Mouse (Mus musculus) layer of hippocampus, postnatal 14 days (tissue): ENCODE measurements at regions not wholly inside any gene's neighbourhood (a gene's known extent, or its start where the extent isn't known, plus 50 kb on each side); places are given as distances from the start of the nearest gene placed in this dataset.

Experiments
- DNase-seq, 2 experiments: peaks; one replicate each; pipeline ENCODE4 v3.0.0; 2021 to 2022; ENCODE audit warnings: low spot score in 2 of 2, mixed read lengths in 1 of 2

DNA sequence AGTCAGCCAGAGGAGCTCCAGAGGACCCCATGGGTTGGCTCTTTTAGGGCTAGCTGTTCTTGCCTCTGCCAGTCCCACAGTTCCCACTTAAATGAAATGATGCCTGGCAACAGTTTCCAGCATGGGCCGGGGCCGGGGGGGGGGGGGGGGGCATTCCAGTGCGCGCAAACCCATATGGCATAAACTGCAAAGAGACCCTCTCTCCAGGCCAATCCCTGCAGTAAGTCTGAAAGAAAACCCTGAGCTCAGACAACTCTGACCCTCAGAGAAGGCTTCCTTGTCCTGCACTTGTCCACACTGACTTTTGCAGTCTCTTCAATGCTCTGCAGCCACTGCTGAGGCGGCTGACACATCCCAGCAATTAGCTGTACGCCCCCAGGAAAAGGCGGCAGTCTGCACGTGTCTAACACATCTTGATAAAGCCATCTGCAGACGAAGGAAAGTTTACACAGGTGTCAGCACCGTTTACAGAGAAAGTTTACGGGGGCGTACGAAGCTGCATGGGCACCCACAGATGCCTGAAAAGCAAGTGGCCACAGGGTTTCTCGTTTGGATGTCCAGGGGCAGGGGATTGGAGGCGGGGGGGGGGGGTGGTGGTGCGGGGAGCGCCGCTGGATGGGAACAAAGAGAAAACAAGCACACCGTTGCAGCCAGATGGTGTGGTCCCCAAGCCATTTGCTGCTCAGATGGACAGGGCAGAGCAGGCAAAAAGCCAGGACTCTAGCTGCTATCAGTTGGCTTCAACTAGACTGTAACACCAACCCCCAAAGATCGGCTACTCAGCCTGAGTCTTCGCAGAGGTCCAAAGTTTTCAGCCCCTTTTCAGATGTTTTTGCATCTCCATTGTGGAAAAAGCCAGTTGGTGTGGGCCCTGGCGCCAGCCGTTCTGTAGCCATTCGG, 244.0 kb upstream of the Hs6st1 start:
- DNase-seq: no peak

DNA sequence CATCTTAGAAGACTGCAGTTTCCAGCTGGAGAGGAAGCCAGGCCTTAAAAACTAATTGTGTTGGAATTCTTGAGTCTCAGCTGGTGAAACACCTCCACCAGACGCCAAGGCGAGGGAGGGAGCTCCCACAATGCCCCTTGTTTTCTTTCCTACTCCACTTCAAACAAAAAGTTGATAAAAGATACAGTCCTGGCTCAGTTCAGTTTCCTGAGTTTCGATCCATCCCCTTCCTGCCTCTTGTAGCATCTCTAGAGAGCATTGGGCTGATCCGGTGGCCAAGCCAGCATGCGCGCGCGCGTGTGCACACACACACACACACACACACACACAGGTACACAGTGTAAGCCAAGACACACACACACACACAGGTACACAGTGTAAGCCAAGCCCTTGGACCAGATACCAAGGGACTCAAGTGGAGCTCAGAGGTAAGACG, 242.7 kb upstream of the Hs6st1 start:
- no peak for DNase-seq

DNA sequence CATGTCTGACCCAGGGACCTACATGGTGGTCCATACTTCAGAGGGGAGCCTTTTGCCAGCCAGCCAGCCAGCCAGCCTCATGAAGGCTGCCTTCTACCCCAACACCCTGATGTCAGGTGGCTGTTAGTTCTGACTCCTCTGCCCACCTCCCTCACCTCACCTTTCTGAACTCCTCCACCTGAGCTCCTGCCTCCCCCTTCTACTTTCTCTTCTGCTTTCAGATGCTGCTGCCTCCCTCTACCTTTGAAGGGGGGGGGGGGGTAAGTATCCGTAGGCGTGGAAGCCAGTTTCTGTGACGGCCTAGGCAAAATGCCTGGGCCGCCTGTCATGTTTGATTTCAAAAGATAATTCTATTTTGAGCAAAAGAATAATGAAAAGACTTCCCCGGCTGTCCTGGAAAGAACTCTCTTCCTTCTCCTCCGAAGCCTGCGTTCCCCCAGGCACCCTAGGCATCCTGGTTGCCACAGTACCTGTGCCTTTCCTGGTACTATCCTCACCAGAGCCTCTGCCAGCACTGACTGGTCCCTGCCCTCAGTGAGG, 241.6 kb upstream of the Hs6st1 start:
- DNase-seq: no peak

DNA sequence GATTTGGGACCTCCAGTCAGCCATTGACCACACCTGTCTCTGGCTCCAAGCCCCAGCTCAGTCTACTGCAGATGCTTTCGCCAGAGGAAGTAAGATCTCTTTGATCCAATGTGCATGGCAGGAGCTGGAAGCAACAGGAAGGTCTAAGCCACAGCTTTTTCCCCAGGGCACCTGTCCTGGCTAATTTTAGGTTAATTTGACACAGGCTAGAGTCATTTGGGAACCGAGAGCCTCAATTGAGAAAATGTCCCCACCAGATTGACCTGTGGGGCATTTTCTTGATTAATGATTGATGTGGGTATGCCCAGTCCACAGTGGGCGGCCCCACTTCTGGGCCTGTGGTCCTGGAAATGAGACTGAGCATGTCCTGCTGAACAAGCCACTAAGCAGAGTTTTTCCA, 240.7 kb upstream of the Hs6st1 start:
- DNase-seq: no peak

DNA sequence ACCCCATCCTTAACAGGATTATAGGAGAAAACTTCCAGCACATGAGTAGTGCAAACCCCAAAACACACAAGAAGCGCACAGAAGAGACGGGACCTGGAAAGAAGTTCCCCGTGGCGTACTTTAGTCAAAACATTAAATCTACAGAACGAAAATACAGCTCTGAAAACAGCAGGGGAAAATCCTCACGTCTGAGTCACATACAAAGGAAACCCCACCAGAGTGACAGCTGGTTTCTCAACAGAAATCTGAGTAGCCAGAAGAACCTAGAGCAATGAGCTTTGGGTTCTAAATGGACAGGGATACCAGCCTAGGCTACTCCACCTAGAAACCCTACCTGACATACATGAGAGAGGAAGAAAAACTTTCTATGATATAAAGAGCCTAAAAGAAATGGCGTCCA, 234.0 kb upstream of the Hs6st1 start:
- DNase-seq: no peak

DNA sequence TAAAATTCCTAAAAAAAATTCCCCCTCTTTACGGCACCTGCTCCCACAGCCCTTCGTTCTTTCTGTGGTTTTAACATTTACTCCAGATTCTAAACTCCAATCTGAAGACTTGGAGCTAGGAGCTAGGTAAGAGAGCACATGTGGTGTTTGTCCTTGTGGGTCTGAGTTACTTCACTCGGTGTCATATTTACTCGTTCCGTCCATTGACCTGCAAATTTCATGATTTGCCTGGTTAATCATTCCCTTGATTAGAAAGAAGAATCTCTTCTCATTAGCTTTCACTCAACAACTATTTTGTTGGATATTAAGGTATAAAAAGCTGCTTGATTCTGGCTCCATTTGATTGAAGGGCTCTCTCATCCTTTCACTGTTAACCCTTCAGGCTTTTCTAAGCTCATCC, 231.6 kb upstream of the Hs6st1 start:
- DNase-seq: no peak

DNA sequence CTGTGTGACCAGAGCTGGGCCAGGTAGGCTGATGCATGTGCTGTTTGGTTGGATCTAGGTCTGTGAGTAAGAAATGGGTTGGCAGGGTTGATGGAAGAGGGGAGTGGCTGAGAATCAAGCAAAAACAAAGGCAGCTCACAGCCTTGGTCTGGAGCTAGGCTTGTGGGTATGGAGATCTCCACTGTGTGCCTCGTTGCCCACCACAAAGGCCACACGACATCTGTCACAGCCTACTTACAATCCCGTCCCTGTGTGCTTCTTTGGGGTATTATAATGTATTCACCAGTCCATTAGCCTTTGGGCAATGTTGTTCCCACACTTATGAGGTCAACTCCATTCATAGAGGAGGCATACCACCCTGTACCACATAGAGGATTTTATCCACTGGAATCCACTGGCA, 229.6 kb upstream of the Hs6st1 start:
- no peak for DNase-seq

DNA sequence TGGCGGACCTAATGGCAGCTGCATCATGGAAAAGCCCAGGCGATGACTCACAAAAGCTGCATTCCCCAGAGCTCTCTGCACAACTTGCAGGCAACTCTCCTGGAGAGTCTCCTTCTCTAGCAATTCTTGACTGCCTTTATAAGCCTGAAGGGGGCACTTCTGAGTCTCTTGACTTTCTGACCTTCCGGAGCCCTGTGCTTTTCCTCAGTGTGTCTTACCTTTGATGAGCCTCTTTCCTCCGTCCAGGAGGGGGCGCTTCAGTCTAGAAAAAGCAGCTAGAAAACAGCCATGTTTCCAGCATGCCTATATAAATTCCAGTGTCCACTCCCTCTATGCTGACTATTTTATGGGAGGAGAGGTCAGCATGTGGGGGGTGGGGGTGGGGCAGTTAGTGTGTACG, 228.8 kb upstream of the Hs6st1 start:
- DNase-seq: no peak

DNA sequence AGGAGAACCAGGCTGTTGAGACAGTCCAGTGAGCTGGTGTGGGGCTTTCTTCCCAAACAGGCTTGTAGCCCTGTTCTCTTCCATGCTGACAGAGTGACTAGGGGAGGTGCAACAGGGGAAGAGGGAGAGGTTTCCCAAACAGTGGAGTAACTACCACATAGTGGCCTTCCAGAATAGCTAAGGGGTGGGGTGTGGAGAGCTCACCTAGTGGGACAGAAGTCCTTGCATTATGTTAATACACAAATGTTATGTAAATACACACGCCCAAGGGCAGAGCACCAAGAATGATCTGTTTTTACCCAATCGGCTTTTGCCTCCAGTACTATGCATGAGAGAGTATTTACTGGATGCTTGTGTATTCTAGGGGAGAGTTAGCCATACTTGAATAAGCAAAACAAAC, 226.6 kb upstream of the Hs6st1 start:
- DNase-seq: no peak

DNA sequence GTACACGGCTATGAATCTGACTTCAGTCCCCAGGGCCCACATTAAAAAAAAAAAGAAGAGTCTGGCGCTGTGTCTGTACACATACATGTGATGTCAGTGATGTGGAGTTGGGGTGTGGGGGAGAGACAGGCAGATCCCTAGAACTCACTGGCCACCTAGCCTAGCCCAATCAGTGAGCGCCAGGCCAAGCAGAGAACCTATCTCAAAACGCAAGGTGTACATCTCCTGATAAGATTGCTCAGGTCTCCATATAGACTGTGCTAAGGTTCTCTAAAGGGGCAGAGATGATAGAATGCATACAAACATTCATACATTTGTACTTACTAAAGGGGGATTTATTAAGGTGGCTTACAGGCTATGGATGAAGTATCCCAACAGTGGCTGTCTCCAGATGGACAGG, 225.5 kb upstream of the Hs6st1 start:
- DNase-seq: no peak

DNA sequence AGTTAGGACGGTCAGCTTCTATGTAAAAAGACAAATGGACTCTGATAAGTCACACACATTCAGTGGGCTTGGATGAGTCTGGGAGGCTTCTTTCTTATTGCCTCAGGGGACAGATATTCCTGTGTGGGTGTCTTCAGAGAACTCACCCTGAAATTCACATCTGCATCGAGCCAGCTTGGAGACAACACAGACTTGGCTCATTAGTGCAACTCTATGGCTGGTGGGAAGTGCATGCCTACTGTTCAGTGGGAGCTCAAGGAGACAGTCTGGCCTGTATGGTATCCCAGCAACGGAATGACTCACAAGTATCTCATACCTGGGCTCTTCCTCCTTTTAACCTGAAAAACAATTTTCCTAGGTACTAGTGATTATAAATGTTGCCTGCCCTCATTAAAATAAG, 224.6 kb upstream of the Hs6st1 start:
- DNase-seq: no peak

DNA sequence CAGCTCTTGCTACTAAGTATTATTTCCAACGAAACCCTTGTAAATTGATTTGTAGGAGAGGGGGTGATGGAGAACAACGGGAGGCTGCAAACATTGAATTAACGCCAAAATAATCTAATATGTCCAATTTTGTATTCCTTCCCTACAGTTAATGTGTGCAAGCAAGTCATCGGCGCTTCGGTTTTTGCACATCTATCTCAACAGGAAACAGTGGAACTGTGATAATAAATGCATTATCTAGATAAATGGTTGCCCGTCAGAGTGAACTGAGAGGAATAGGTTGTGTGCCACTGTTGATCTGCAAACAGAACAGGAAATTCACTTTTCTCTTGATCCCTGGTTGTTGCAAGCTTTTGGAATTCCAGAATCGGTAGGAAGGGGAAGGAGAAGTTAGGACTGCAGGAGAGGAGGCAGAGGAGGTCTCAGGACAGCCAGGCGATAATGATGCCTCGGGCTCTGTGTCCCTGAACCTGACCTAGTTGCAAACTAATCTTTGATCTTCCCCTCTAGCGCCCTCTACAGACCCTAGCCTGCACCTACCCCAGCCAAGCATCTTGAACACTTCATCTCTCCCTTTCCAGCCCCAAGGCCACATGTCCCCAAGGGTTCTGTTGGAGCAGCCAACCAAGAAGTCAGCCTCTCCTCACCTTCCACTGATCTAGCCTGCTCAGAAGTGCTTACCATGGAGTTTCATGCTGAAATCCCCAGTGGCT, 221.8 kb upstream of the Hs6st1 start:
- DNase-seq: no peak

DNA sequence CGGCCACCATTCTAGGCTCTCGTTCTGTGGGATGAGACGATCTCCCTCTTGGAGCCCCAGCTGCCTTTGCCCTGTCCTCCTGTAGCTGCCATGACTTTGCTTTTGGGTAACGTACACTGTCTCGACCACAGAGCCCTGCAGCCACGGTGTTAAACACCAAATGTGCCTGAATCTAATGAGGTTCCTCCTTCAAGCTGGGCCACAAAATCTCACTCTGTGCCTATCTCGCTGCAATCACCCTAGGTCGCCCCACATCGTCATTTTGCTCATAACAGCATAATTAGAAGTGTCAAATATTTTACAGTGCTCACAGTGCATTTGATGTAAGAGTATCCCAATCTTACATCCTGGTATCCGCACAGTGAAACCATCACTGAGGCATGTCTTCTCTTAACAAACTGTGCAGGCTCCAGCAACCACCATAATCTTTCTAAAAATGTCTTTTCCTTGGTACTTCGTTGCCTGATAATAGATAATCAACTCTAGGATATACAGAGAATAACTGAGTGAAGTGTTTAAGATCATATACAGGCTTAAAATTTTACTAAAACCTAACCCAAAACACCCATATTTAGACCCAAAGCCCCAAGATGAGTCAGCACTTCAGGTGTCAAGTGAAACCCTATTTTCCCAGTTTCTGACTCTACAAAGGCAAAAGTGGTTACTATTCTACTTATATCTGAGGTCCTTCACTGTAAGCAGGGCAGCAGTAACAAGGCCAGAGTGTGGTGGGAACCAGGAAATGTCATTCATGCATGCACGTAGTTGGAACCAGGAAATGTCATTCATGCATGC, 219.8 kb upstream of the Hs6st1 start:
- DNase-seq: no peak

DNA sequence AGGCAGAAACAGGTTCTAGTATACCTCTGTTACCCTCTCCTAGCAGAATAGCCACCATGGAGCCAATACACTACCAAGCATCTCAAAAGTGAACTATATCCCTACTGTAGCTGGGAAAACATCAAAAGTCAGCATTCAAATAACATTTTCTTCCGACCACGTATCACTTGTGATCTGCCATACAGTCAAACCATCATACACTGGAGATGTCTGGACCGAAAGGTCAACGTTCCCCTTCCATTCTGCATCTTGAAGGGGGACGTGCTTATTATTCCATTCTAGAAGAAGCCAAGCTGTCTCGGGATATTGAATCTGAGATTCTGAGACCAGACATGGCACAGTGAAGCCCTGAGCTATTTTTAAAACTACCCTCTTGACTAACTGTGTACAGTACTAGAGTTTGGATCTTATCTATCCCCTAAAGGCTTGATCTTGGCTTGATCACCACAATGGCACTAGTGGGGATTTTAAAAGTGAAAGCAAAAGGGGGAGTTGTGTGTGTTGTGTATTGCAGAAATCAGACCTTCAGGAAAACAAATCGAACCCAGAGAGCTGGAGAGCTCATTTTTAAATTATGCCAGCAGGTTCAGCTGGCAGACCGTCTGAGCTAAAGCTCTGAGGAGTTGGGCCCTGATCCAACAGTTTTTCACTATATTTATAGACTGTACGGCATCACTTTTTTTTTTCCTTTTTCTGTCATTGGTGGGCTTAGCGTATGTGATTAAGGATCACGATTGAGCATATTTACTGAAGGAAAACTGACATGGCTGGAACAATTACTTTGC, 218.6 kb upstream of the Hs6st1 start:
- peak in 1 of 2 experiments; percentile 59 for DNase-seq

DNA sequence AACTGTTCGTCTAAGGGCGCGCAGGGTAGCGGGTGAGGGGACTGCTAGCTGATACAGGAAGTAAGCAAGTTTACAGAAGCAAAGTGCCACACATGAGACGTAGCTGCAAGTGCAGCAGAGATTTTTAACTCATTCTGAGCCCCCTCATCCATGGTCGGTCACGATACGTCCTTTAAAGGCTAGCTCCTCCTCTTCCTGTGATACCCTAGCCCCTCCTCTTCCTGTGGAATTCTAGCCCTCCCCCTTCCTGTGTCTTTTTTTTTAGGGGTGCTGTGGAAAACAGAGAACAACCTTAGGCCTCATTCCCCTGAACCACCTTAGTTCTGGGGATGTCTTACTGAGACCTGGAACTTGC, 218.0 kb upstream of the Hs6st1 start:
- no peak for DNase-seq

DNA sequence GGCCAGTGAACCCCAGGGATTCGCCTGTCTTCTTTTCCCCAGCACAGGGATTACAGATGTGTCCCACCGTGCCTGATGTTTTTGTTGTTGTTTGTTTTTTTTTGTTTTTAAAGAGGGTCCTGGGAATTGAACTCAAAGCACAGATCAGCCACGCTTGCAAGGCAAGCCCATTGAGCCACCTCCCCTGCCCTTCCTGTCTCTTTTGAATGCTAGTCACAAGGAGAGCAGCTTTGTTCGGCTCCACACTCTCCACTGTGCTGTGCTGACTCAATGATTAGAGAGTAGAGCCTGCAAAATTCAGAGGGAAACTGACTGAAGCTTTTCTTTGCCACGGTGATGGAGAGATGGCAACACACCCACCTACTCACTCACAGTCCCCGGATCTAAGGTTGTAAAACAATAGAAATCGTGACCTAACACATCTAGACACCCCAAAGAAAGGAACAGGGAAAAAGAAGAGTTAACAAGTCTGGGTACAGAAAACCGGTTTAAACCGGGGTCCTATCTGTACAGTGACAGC, 217.6 kb upstream of the Hs6st1 start:
- DNase-seq: no peak

DNA sequence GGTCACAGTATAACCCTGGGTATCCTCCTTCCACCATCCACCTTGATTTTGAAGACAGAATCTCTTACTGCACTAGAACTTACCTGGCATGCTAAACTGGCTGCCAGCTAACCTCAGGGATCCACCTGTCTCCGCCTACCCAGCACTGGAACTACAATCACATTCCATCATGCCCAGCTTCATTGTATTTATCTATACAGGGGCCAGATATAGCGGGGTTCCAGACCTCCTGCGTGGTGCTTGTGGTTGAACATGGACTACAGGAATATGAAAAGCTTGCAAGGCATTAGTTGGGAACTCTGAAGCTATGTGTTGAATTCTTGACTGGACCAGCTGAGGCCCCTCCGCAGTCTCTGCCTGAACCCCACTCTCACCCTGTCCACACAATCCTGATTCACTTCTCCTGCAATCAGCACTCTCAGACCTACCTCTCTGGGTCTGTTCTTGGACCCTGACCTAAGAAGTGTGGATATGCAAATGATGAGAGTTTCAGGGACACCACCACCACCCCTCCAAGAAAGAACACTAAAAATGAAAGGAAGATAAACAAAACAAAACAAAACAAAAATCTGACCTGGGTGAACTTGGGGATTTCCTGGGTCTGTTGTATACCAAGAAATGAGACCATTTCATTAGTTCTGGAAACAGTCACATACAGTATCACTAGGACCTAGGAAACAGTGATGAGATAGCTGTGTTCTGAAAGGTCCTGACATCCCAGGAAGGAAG, 216.4 kb upstream of the Hs6st1 start:
- DNase-seq: no peak

DNA sequence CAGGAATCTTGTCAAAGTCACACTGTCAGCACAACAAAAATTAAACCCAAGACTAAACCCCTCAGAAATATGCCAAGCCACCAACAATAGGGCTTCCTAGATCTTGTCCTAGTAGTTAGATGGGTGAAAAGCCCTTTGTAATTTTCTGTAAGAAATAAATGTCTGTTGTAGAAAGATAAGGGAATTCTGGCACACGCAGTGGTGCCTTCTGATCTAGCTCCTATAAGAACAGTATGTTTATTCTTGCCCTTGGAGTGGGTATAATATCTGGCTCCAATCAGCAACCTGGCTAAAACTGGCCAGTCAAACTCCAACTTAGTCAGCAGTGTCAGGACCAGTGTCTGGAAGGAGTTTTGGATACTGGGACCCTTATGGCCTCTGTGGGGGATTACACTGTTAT, 215.2 kb upstream of the Hs6st1 start:
- DNase-seq: no peak

DNA sequence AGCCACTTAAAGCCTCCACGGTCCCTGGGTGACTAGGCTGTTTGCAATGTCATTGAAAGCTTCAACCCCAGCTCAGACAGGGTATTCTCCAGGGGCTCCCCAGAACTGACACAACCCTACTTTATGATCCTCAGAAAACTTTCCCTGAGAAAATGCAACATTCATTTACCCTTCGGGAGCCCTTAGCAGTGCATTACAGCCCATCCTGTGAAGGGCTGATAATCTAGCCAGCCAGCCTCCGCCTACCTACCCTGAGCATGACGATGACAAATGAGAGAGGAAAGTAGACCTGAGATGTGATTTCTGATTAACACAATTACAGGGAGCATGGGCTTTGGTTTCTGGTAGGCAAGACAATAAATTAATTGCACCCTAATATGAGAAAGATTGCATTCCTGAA, 212.6 kb upstream of the Hs6st1 start:
- DNase-seq: no peak

DNA sequence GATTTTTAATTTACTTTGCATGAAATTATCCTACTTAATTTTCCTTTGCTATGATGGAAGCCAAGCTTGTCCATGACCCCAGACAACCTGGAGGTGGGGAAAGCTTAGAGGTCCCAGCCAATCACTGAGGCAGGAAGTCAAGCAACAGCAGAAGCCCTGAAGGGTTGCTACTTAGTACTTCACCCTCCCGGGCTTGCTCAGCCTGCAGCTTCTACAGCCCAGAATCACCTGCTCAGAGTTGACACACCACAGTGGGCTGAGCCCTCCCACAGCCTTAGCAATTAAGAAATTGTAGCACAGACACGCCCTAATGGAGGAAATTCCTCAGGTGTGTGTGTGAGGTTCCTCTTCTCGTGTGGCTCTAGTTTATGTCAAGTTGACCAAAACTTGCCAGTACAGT, 209.9 kb upstream of the Hs6st1 start:
- no peak for DNase-seq
